Mouse (Mus musculus) megakaryocyte, embryonic 14.5 days (primary cell): ENCODE results near the gene Cd44.

ENCODE experiments used
- FLI1 ChIP-seq: IDR thresholded peaks from 2 replicates; pipeline ENCODE4 v1.6.1; 2012; ENCODE audit warnings: low read length, inconsistent platforms, mixed read lengths
- GATA1 ChIP-seq: IDR thresholded peaks from 3 replicates; pipeline ENCODE4 v1.6.1; 2012; ENCODE audit warnings: mixed read lengths, low read length, inconsistent platforms, borderline replicate concordance

GRCm38 (mm10) chr2:102850026-102850425 is 51.4 kb downstream of the Cd44 start:
- TF ChIP-seq GATA1 (no peak), FLI1 (no peak)
